Mouse (Mus musculus) gastrocnemius, postnatal 4 days (tissue): Measurements from ENCODE around the gene BC028528. TPM values are rescaled to one million over a fixed set of nuclear protein-coding genes. Genes with fewer than 3 reads are reported as not detected.

ENCODE experiments used
- total RNA-seq, 2 experiments: library from RNA; stranded (reverse); gene quantifications; 2 replicates each; pipeline ENCODE4 v1.2.3; 2021

BC028528 gene
- total RNA-seq, 2 experiments from 2014 or later: 14.4 to 26.0 TPM

Other genes with a start within 250 kb of the BC028528 start
- gene Mcl1, start 233.2 kb downstream of the BC028528 start, total RNA-seq: 100 to 1,000 TPM in 1 of 2 experiments, 10 to 100 TPM in 1; 90.6 to 107 TPM
- 10 to 100 TPM; 28.2 to 36.2 TPM for gene Adamtsl4, start 204.1 kb downstream of the BC028528 start, total RNA-seq
- 10 to 100 TPM; 32.4 to 35.5 TPM for gene Ecm1, start 152.4 kb downstream of the BC028528 start, total RNA-seq
- gene Tars2, start 131.8 kb downstream of the BC028528 start, total RNA-seq: 10 to 100 TPM; 22.4 to 23.9 TPM
- gene Rprd2, start 73.1 kb downstream of the BC028528 start, total RNA-seq: 10 to 100 TPM; 49.1 to 51.4 TPM
- 10 to 100 TPM; 24.2 to 31.2 TPM for gene Prpf3, start 36.1 kb downstream of the BC028528 start, total RNA-seq
- 100 to 1,000 TPM; 197 to 219 TPM for gene Mrps21, start 20.5 kb downstream of the BC028528 start, total RNA-seq
- 1 to 10 TPM; 1.0 to 1.6 TPM for gene Ciart, start 9.8 kb downstream of the BC028528 start, total RNA-seq
- gene Aph1a, start 2.0 kb upstream of the BC028528 start, total RNA-seq: 10 to 100 TPM; 91.3 to 95.8 TPM
- gene Car14, start 12.7 kb upstream of the BC028528 start, total RNA-seq: 10 to 100 TPM; 27.0 to 27.2 TPM
- gene Anp32e, start 37.2 kb upstream of the BC028528 start, total RNA-seq: 100 to 1,000 TPM; 125 to 126 TPM
- gene Plekho1, start 104.0 kb upstream of the BC028528 start, total RNA-seq: 10 to 100 TPM; 94.2 to 97.4 TPM
- gene Vps45, start 166.5 kb upstream of the BC028528 start, total RNA-seq: 10 to 100 TPM; 24.5 to 32.6 TPM
- gene Otud7b, start 212.5 kb upstream of the BC028528 start, total RNA-seq: 10 to 100 TPM; 61.0 to 65.7 TPM